Mouse (Mus musculus): ENCODE measurements around the gene Ppp2r1b.
A peak's percentile ranks its signal among the peaks of the same experiment; 100 is the strongest.

The Ppp2r1b gene

DNA sequence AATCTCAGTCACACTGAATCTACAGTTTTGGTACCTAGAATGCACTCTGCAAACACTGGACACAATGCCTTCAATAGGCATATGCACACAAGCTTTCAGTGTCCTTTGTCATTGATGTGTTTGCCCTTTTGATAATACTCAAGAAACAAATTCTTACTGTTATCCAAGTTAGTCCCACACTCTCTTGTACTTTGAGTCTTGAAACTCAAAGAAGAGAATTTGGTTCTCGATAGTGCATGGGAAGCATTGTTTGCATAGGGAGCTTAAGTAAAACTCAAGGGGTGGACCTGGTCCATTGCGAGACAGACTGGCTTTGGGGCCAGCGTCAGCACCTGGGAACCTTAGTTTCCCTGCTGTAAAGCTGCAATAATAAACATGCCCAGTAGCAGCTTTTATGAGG is 73.0 kb downstream of the Ppp2r1b start:
- DNase-seq (ENCODE audit: low read depth, low spot score) = no peak

DNA sequence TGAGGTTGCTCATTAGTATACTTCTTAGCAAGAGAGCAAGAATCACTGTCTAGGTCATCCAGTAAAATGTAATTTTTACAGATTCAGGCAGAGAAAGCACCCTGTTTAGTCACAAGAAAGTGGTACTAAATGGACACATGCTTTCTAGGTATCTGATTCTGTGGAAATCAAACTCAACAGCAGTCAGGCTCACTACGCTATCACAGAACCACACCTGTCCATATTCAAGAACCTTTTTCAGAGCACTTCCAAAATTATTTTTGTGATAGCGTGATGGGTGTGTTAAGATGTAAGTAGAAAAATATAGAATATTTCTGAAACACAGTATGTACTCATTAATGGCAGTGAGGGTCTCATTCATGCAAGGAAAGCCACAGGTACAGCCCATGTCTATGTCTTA is 74.5 kb downstream of the Ppp2r1b start:
- DNase-seq (ENCODE audit: low read depth, low spot score) = peak; percentile 43

DNA sequence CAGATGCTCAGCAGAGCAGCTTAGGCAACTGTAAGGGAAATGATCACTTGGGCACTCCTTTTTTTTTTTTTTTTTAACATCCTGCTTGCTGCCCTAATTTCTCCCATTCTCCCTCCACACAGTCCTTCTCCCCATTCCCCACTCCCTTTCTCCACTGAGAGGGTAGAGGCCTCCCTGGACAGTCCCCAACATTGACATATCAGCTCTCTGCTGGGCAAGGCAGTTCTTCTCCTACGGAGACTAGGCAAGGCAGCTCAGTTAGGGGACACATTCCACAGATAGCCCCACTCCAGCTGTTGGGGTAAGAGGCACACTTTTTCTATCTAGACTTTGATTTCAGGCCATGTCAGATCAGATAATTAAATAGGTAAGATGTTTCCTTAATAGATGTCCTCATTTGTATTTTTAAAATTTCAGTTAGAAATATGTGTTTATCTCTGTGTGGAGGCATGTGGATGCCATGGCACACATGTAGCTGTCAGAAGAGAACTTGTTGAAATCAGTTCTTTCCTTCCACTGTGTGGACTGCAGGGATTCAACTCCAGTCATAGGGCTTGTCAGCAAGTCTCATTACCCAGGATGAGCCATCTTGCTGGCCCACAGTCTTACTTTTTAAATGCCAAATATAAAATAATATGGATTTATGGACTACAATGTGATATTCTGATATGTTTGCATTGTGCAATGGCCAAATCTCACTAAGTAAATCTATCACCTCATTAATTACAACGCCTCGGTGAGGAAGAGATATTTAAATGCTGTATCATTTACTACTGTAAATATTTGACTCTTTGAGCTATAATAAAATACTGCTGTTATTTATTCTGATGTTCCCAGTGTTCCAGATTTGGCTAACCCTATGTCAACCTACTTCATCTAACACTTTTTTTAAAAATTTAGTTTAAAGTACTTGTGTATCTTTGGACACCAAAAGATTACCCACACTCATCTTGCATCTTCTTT is 76.1 kb downstream of the Ppp2r1b start:
- DNase-seq (ENCODE audit: low read depth, low spot score) = no peak

DNA sequence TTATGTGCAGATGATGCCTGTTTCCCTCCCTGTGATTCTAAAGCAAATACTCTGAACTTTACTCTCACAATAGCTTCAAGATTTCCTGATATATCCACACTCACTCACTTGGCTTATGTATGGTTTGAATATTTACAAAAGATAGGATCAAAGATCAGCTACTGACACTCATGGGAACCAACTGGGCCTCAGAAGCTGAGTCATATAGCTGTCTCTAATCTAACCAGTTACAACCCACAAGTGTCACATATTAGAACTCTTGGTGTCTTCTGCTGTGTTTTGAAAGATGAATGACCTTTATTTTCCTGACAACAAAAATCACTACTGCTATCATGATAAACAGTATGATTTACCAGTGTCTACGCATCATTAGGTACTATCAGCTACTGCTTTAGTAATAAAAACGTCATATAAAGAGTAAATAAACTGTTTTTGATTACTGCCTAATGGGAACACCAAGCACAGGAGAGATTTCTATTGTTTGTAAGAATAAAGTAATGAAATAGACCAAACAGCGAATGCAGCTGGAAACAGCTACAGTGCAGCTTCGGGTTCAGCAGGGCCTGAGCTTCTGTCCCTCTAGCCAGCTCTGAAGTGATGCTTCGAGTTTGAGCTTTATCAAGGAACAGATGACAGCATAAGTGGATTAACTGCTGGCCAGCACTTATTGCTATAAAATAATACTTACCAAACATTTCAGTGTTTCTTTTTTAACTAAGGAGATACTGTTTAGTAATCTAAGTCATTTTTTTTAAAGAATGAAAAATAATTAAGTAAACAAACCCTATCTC is 77.5 kb downstream of the Ppp2r1b start:
- DNase-seq (ENCODE audit: low read depth, low spot score) = peak; percentile 60

DNA sequence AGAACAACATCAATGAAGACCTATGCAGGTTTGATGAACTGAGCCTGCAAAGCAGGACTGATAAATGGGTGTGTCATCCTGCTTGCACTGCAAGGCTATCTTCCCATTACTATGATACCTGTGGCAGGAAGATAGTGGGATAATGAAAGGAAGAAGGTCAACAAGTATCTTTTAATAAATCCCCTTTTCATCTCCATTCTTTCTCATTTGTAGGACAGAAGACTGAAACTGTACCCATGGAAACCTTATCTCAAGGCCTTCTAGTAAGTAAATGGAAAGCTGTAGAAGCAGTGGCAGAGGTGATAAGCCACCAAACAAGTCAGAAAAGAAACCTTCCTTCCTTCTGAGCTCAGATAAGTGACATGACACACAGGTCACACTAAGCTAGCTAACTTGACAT is 79.4 kb downstream of the Ppp2r1b start:
- peak; percentile 66 for DNase-seq (ENCODE audit: low read depth, low spot score)

DNA sequence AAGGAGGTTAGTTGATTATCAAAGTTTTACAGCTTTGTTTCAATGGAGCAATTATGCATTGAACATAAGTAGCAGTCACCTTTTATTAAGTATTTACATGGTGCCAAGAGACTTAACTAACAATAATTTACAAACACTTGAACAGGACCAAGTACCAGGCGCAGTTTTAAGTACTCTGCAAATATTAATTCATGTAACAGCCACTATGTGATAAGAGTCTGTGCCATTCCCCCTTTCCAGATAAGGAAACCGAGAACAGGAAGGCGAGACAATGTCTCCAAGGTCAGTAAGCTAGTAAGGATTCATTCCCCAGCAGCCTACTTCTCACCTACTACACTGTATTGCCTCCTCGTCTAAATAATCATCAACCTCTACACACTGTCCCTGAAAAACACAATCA is 80.7 kb downstream of the Ppp2r1b start:
- no peak for DNase-seq (ENCODE audit: low read depth, low spot score)

DNA sequence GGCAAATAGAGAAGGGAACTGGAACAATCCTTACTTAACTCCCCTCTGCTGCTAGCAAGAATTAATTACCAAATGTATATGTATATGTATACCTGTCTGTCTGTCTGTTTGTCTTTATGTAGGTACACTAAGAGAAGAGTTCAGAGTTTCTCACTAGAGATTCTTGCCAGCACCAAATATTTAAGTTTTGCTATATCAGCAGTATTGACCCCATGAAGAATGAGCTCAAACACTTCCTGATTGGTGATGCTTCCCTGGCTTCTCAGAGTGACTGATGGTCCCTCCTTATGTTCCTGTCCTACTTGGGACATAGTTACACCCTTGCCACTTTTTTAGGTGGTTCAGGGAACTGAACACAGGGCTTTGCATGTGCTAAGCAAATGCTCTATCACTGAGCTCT is 84.9 kb downstream of the Ppp2r1b start:
- no peak for DNase-seq (ENCODE audit: low read depth, low spot score)

DNA sequence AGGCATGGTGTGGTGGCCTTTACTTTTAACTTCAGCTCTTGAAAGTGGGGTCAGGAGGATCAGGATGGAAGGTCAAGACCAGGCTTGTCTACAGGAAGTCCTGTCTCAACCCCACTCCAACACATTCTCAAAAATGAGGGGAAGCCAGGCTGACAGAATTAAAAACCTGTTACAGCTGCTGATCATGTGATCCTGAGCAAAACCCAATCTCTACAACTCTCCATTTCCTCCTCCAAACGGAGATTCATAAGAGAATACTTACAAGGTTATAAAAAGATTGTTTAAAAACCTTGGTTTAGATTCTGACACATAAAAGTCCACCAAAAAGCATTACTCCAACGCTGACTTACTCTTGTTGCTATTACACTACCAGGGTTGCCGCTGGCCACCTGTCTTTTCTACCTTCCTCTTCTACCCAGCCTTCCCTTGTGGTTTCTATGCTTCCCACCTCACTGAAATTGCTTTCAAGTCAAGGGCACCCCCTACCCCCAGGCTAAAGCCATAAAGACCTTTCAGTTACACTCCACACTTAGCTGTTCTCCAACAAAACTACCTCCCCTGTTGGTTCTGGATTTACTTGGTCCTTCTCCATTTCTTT is 96.8 kb downstream of the Ppp2r1b start:
- no peak for DNase-seq (ENCODE audit: low read depth, low spot score)

DNA sequence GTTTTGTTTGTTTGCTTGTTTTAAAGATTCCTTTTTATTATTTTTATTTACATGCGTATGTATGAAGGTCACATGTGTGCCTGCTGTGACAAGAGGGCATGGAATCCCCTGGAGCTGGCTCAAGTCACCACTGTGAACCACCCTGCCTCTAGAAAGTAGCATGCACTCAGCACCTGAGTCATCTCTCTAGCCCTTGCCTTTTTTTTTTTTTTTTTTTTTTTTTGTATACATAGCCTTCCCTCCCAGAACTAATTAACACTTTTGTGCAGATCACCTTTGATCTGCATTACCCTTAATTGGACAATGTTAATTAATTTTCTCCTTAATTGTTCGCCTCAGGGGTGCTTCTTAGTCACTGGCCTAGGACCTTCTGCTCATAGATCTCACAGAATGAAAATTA is 97.6 kb downstream of the Ppp2r1b start:
- no peak for DNase-seq (ENCODE audit: low read depth, low spot score)
